Mouse (Mus musculus): ENCODE measurements around the gene Ssh3. TPM values are rescaled to one million over a fixed set of nuclear protein-coding genes. Genes with fewer than 3 reads are reported as not detected.

The Ssh3 gene
- polyA plus RNA-seq, 1 experiment from 2014 or later = 3.6 TPM

Small RNA genes within 50 kb of the gene (microRNA-seq; reads per million reads assigned to microRNA genes)
- not detected for gene Gm26115
- not detected for gene Mir6985

Other genes with a start within 250 kb of the Ssh3 start
- 390 and 392 TPM in 2 replicates for gene Gstp1, start 231.2 kb downstream of the Ssh3 start, polyA plus RNA-seq (2015; fragmentation: Nextera tagmentation; extraction: Ambion mirVana)
- gene Gstp2, start 223.2 kb downstream of the Ssh3 start, polyA plus RNA-seq (2015; fragmentation: Nextera tagmentation; extraction: Ambion mirVana) = 1.0 and 2.5 TPM in 2 replicates
- gene Gstp3, start 209.6 kb downstream of the Ssh3 start, polyA plus RNA-seq (2015; fragmentation: Nextera tagmentation; extraction: Ambion mirVana) = not detected in 2 replicates
- gene Cabp2, start 187.6 kb downstream of the Ssh3 start, polyA plus RNA-seq (2015; fragmentation: Nextera tagmentation; extraction: Ambion mirVana) = not detected in 2 replicates
- 77.4 and 80.3 TPM in 2 replicates for gene Cdk2ap2, start 172.0 kb downstream of the Ssh3 start, polyA plus RNA-seq (2015; fragmentation: Nextera tagmentation; extraction: Ambion mirVana)
- 21.1 and 32.0 TPM in 2 replicates for gene Pitpnm1, start 169.2 kb downstream of the Ssh3 start, polyA plus RNA-seq (2015; fragmentation: Nextera tagmentation; extraction: Ambion mirVana)
- 73.7 and 75.9 TPM in 2 replicates for gene Aip, start 143.3 kb downstream of the Ssh3 start, polyA plus RNA-seq (2015; fragmentation: Nextera tagmentation; extraction: Ambion mirVana)
- gene Gpr152, start 129.4 kb downstream of the Ssh3 start, polyA plus RNA-seq (2015; fragmentation: Nextera tagmentation; extraction: Ambion mirVana) = 0.04 TPM in 1 of 2 replicates, not detected in the other
- gene Cabp4, start 125.1 kb downstream of the Ssh3 start, polyA plus RNA-seq (2015; fragmentation: Nextera tagmentation; extraction: Ambion mirVana) = 0.09 and 0.13 TPM in 2 replicates
- 126 and 144 TPM in 2 replicates for gene Coro1b, start 120.6 kb downstream of the Ssh3 start, polyA plus RNA-seq (2015; fragmentation: Nextera tagmentation; extraction: Ambion mirVana)
- 0.33 and 0.65 TPM in 2 replicates for gene Ptprcap, start 115.6 kb downstream of the Ssh3 start, polyA plus RNA-seq (2015; fragmentation: Nextera tagmentation; extraction: Ambion mirVana)
- 56.6 and 61.6 TPM in 2 replicates for gene Rps6kb2, start 105.8 kb downstream of the Ssh3 start, polyA plus RNA-seq (2015; fragmentation: Nextera tagmentation; extraction: Ambion mirVana)
- 2.4 and 2.5 TPM in 2 replicates for gene Carns1, start 93.7 kb downstream of the Ssh3 start, polyA plus RNA-seq (2015; fragmentation: Nextera tagmentation; extraction: Ambion mirVana)
- gene Tbc1d10c, start 77.9 kb downstream of the Ssh3 start, polyA plus RNA-seq (2015; fragmentation: Nextera tagmentation; extraction: Ambion mirVana) = 0.77 and 0.82 TPM in 2 replicates
- 664 and 700 TPM in 2 replicates for gene Ppp1ca, start 77.1 kb downstream of the Ssh3 start, polyA plus RNA-seq (2015; fragmentation: Nextera tagmentation; extraction: Ambion mirVana)
- 28.9 and 34.7 TPM in 2 replicates for gene Rad9a, start 67.5 kb downstream of the Ssh3 start, polyA plus RNA-seq (2015; fragmentation: Nextera tagmentation; extraction: Ambion mirVana)
- gene Clcf1, start 54.9 kb downstream of the Ssh3 start, polyA plus RNA-seq (2015; fragmentation: Nextera tagmentation; extraction: Ambion mirVana) = 0.63 and 0.76 TPM in 2 replicates
- gene AC109138.7, start 54.8 kb downstream of the Ssh3 start, polyA plus RNA-seq (2015; fragmentation: Nextera tagmentation; extraction: Ambion mirVana) = not detected in 2 replicates
- gene Pold4, start 37.3 kb downstream of the Ssh3 start, polyA plus RNA-seq (2015; fragmentation: Nextera tagmentation; extraction: Ambion mirVana) = 13.1 and 14.2 TPM in 2 replicates
- gene Ankrd13d, start 14.0 kb upstream of the Ssh3 start, polyA plus RNA-seq (2015; fragmentation: Nextera tagmentation; extraction: Ambion mirVana) = 14.0 and 15.2 TPM in 2 replicates
- gene Grk2, start 37.0 kb upstream of the Ssh3 start, polyA plus RNA-seq (2015; fragmentation: Nextera tagmentation; extraction: Ambion mirVana) = 14.4 and 15.6 TPM in 2 replicates
- 38.8 and 43.9 TPM in 2 replicates for gene Kdm2a, start 129.1 kb upstream of the Ssh3 start, polyA plus RNA-seq (2015; fragmentation: Nextera tagmentation; extraction: Ambion mirVana)
- gene Rhod, start 170.3 kb upstream of the Ssh3 start, polyA plus RNA-seq (2015; fragmentation: Nextera tagmentation; extraction: Ambion mirVana) = 5.5 and 6.6 TPM in 2 replicates
- gene Syt12, start 208.3 kb upstream of the Ssh3 start, polyA plus RNA-seq (2015; fragmentation: Nextera tagmentation; extraction: Ambion mirVana) = 1.0 and 1.3 TPM in 2 replicates
- gene 2010003K11Rik, start 229.4 kb upstream of the Ssh3 start, polyA plus RNA-seq (2015; fragmentation: Nextera tagmentation; extraction: Ambion mirVana) = not detected in 2 replicates
- 15.9 and 17.3 TPM in 2 replicates for gene Pcx, start 241.3 kb upstream of the Ssh3 start, polyA plus RNA-seq (2015; fragmentation: Nextera tagmentation; extraction: Ambion mirVana)

Data from forebrain, embryonic 13.5 days (tissue).